Mouse (Mus musculus) MEL (cell line): ENCODE results near the gene Cfap54. TPM values are rescaled to one million over a fixed set of nuclear protein-coding genes. Genes with fewer than 3 reads are reported as not detected.

Experiments
- DNase-seq: peaks from one replicate; pipeline ENCODE4 v3.0.0; 2011; ENCODE audit warnings: low read depth, low spot score
- H3K27ac ChIP-seq: 2 replicates; pipeline ENCODE4 v1.5.1; 2012; ENCODE audit warnings: low read depth, mild to moderate bottlenecking, control low read depth, low read length, moderate library complexity; ENCODE audit not compliant: control insufficient read depth
- H3K27me3 ChIP-seq, 2 experiments: fragments of 150-350 bp in 1 of 2; sonication (generic) in 1 of 2; 2 replicates each; pipeline ENCODE4 v1.6.1; 2012; ENCODE audit warnings: low read length in 2 of 2, mild to moderate bottlenecking in 2 of 2, improper control_type of control experiment in 1 of 2, moderate library complexity in 1 of 2; ENCODE audit not compliant: insufficient read depth in 2 of 2, control insufficient read depth in 1 of 2
- H3K36me3 ChIP-seq, 2 experiments: 2 replicates each; pipeline ENCODE4 v1.6.1; 2012 to 2014; ENCODE audit warnings: low read length in 2 of 2, improper control_type of control experiment in 1 of 2, inconsistent platforms in 1 of 2, mild to moderate bottlenecking in 1 of 2; ENCODE audit not compliant: insufficient read depth in 2 of 2, control insufficient read depth in 1 of 2
- H3K4me1 ChIP-seq, 2 experiments: fragments of 150-350 bp in 1 of 2; sonication (generic) in 1 of 2; 2 replicates each; pipeline ENCODE4 v1.6.1; 2012; ENCODE audit warnings: low read length in 2 of 2, improper control_type of control experiment in 1 of 2, mild to moderate bottlenecking in 1 of 2; ENCODE audit not compliant: insufficient read depth in 2 of 2, control insufficient read depth in 1 of 2
- H3K4me3 ChIP-seq, 2 experiments: fragments of 150-350 bp in 1 of 2; sonication (generic) in 1 of 2; 2 replicates each; pipeline ENCODE4 v1.5.1; 2012; ENCODE audit warnings: low read depth in 2 of 2, low read length in 2 of 2, mild to moderate bottlenecking in 2 of 2, moderate library complexity in 2 of 2, control low read depth in 1 of 2, improper control_type of control experiment in 1 of 2; ENCODE audit not compliant: control insufficient read depth in 1 of 2, insufficient read depth in 1 of 2
- H3K79me2 ChIP-seq: 2 replicates; pipeline ENCODE4 v1.6.1; 2012; ENCODE audit warnings: mild to moderate bottlenecking, low read length, moderate library complexity; ENCODE audit not compliant: control insufficient read depth, poor library complexity, insufficient read depth
- H3K9ac ChIP-seq: 2 replicates; pipeline ENCODE4 v1.6.1; 2012; ENCODE audit warnings: low read depth, mild to moderate bottlenecking, control low read depth, low read length, moderate library complexity; ENCODE audit not compliant: control insufficient read depth, poor library complexity, severe bottlenecking
- H3K9me3 ChIP-seq: fragments of 150-350 bp; sonication (generic); replicated peaks from 2 replicates; pipeline ENCODE4 v1.6.1; 2012; ENCODE audit warnings: mild to moderate bottlenecking, low read length, improper control_type of control experiment, moderate library complexity; ENCODE audit not compliant: insufficient read depth
- BHLHE40 ChIP-seq: IDR thresholded peaks from 2 replicates; pipeline ENCODE4 v1.6.1; 2012; ENCODE audit warnings: low read depth, mild to moderate bottlenecking, inconsistent platforms, low read length, improper control_type of control experiment, borderline replicate concordance
- CHD1 ChIP-seq: IDR thresholded peaks from 2 replicates; pipeline ENCODE4 v1.6.1; 2012; ENCODE audit warnings: low read depth, mild to moderate bottlenecking, inconsistent platforms, low read length, improper control_type of control experiment
- CHD2 ChIP-seq: IDR thresholded peaks from 2 replicates; pipeline ENCODE4 v1.6.1; 2011; ENCODE audit warnings: low read length, improper control_type of control experiment
- CTCF ChIP-seq, 3 experiments: IDR thresholded peaks in 2 of 3; conservative IDR thresholded peaks in 1 of 3; 2 replicates each; pipeline ENCODE4 v1.5.1; 2011 to 2012; ENCODE audit warnings: low read length in 3 of 3, low read depth in 2 of 3, mild to moderate bottlenecking in 2 of 3, improper control_type of control experiment in 1 of 3, inconsistent platforms in 1 of 3, mixed read lengths in 1 of 3, moderate library complexity in 1 of 3; ENCODE audit not compliant: control insufficient read depth in 1 of 3, insufficient read depth in 1 of 3, poor library complexity in 1 of 3, severe bottlenecking in 1 of 3
- E2F4 ChIP-seq: IDR thresholded peaks from 2 replicates; pipeline ENCODE4 v1.6.1; 2011; ENCODE audit warnings: low read depth, low read length, improper control_type of control experiment, borderline replicate concordance
- ETS1 ChIP-seq: IDR thresholded peaks from 2 replicates; pipeline ENCODE4 v1.6.1; 2012; ENCODE audit warnings: low read depth, mild to moderate bottlenecking, inconsistent platforms, low read length, improper control_type of control experiment, moderate library complexity
- GABPA ChIP-seq: IDR thresholded peaks from 2 replicates; pipeline ENCODE4 v1.6.1; 2012; ENCODE audit warnings: low read depth, mild to moderate bottlenecking, inconsistent platforms, low read length, improper control_type of control experiment, moderate library complexity
- HCFC1 ChIP-seq: IDR thresholded peaks from 2 replicates; pipeline ENCODE4 v1.6.1; 2012; ENCODE audit warnings: low read depth, mild to moderate bottlenecking, inconsistent platforms, low read length, improper control_type of control experiment, moderate library complexity
- KAT2A ChIP-seq: conservative IDR thresholded peaks from 2 replicates; pipeline ENCODE4 v1.6.1; 2012; ENCODE audit warnings: low read depth, low read length, improper control_type of control experiment, inconsistent platforms
- MXI1 ChIP-seq: IDR thresholded peaks from 2 replicates; pipeline ENCODE4 v1.6.1; 2011; ENCODE audit warnings: mild to moderate bottlenecking, low read depth, low read length, improper control_type of control experiment
- MYB ChIP-seq: IDR thresholded peaks from 2 replicates; pipeline ENCODE4 v1.6.1; 2011; ENCODE audit warnings: mild to moderate bottlenecking, low read depth, low read length, improper control_type of control experiment
- MYC ChIP-seq: IDR thresholded peaks from 2 replicates; pipeline ENCODE4 v1.6.1; 2011; ENCODE audit warnings: low read depth, mild to moderate bottlenecking, low read length, improper control_type of control experiment, moderate library complexity
- NELFE ChIP-seq: IDR thresholded peaks from 2 replicates; pipeline ENCODE4 v1.6.1; 2011; ENCODE audit warnings: low read depth, low read length, improper control_type of control experiment
- NRF1 ChIP-seq: IDR thresholded peaks from 2 replicates; pipeline ENCODE4 v1.6.1; 2014; ENCODE audit warnings: low read depth, mild to moderate bottlenecking, inconsistent platforms, low read length, improper control_type of control experiment, moderate library complexity; ENCODE audit not compliant: poor library complexity, insufficient read depth, severe bottlenecking
- POLR2A ChIP-seq, 2 experiments: IDR thresholded peaks; 2 replicates each; pipeline ENCODE4 v1.6.1; 2011 to 2012; ENCODE audit warnings: low read length in 2 of 2, mild to moderate bottlenecking in 2 of 2, control low read depth in 1 of 2, improper control_type of control experiment in 1 of 2, low read depth in 1 of 2, moderate library complexity in 1 of 2; ENCODE audit not compliant: control insufficient read depth in 1 of 2, insufficient read depth in 1 of 2, poor library complexity in 1 of 2
- POLR2AphosphoS2 ChIP-seq: IDR thresholded peaks from 2 replicates; pipeline ENCODE4 v1.6.1; 2011; ENCODE audit warnings: low read length, improper control_type of control experiment
- POLR2AphosphoS5 ChIP-seq: IDR thresholded peaks from 2 replicates; pipeline ENCODE4 v1.6.1; 2012; ENCODE audit warnings: low read depth, borderline replicate concordance, mild to moderate bottlenecking, inconsistent platforms, low read length, moderate library complexity, mixed read lengths
- RAD21 ChIP-seq: IDR thresholded peaks from 2 replicates; pipeline ENCODE4 v1.6.1; 2011; ENCODE audit warnings: mild to moderate bottlenecking, low read depth, low read length, improper control_type of control experiment
- RCOR1 ChIP-seq: IDR thresholded peaks from 2 replicates; pipeline ENCODE4 v1.6.1; 2012; ENCODE audit warnings: low read depth, mild to moderate bottlenecking, inconsistent platforms, low read length, improper control_type of control experiment
- SMC3 ChIP-seq: IDR thresholded peaks from 2 replicates; pipeline ENCODE4 v1.6.1; 2011; ENCODE audit warnings: low read depth, low read length, improper control_type of control experiment
- TAL1 ChIP-seq: IDR thresholded peaks from 2 replicates; pipeline ENCODE4 v1.6.1; 2012; ENCODE audit warnings: mild to moderate bottlenecking, inconsistent platforms, low read length, moderate library complexity, mixed read lengths
- TBP ChIP-seq: IDR thresholded peaks from 2 replicates; pipeline ENCODE4 v1.8.0; 2011; ENCODE audit warnings: low read depth, low read length, improper control_type of control experiment
- TCF12 ChIP-seq: IDR thresholded peaks from 2 replicates; pipeline ENCODE4 v1.6.1; 2014; ENCODE audit warnings: low read depth, mild to moderate bottlenecking, inconsistent platforms, low read length, improper control_type of control experiment, moderate library complexity
- ZC3H11A ChIP-seq: IDR thresholded peaks from 2 replicates; pipeline ENCODE4 v1.6.1; 2012; ENCODE audit warnings: low read depth, mild to moderate bottlenecking, inconsistent platforms, low read length, improper control_type of control experiment
- ZKSCAN1 ChIP-seq: IDR thresholded peaks from 2 replicates; pipeline ENCODE4 v1.6.1; 2012; ENCODE audit warnings: low read depth, mild to moderate bottlenecking, inconsistent platforms, low read length, improper control_type of control experiment, moderate library complexity
- ZNF384 ChIP-seq: IDR thresholded peaks from 2 replicates; pipeline ENCODE4 v1.6.1; 2012; ENCODE audit warnings: low read depth, mild to moderate bottlenecking, inconsistent platforms, low read length, improper control_type of control experiment
- polyA plus RNA-seq, 2 experiments: library from polyadenylated mRNA; stranded (reverse) in 1 of 2; unstranded in 1 of 2; fragments of >175 nt in 1 of 2; fragments of >200 nt in 1 of 2; gene quantifications; 2 replicates each; pipeline versions ENCODE4 v1.2.1 to v1.2.4; 2012; ENCODE audit warnings: low replicate concordance in 2 of 2, low read depth in 1 of 2; ENCODE audit not compliant: insufficient read length in 2 of 2, insufficient read depth in 1 of 2, missing spikeins in 1 of 2
- total RNA-seq: library from RNA; depleted of rRNA; stranded (reverse); fragments of 300-350 nt; gene quantifications from 2 replicates; pipeline ENCODE4 v1.2.3, GENCODE M21; 2012

The Cfap54 gene
- total and polyA plus RNA-seq, 3 experiments, result 2.0 to 2.7 TPM; not detected in 1

DNA sequence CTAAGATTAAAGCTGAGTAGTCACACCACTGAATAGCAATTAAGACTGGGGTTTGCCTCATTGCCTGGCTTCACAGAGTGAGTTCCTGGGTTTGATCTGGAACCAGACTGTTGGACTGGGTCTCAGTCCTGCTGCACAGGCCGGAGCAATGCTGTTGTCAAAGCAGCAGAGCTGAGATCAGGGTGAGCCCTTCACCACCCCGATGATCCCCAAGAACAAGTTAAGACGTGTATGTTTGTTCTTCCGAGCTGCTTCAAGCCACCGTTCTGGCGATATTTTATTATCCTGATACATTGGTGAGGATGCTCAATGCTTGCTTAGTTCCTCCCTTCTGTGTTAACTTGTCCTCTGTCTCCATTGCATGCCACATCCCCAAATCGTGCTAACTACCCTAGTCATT, 86.2 kb downstream of the Cfap54 start:
- H3K4me1 ChIP-seq, result no peaks in the 10 kb centered on the region; a peak in 1 of 4 replicates
- no peaks in the 10 kb centered on the region for H3K9me3 ChIP-seq
- H3K36me3 ChIP-seq, result peaks cover 0 to 4% of the 10 kb centered on the region in 2 experiments; a peak in 2 of 4 replicates
- TF ChIP-seq MYC (no peak), NRF1 (no peak), ZC3H11A (no peak), TCF12 (no peak), SMC3 (no peak), ETS1 (no peak), CHD2 (no peak), MYB (no peak), TBP (no peak), TAL1 (no peak), BHLHE40 (no peak), CTCF (IDR thresholded peaks at IDR 0.05 in 2 of 3, conservative IDR thresholded peaks at IDR 0.05 in 1 of 3; ENCODE audit: control insufficient read depth in 1 of 3, insufficient read depth in 1 of 3, low read depth in 2 of 3, low read length in 3 of 3, poor library complexity in 1 of 3, severe bottlenecking in 1 of 3) (no peak), ZNF384 (no peak), GABPA (no peak), MXI1 (no peak), KAT2A (no peak), CHD1 (no peak), NELFE (no peak), POLR2AphosphoS5 (no peak), POLR2AphosphoS2 (no peak)
- no peak for DNase-seq
- H3K27me3 ChIP-seq, result no peaks in the 10 kb centered on the region
- no peak overlapping the region for H3K4me3 ChIP-seq
- no peaks in the 10 kb centered on the region for H3K79me2 ChIP-seq
- H3K9ac ChIP-seq, result no peak overlapping the region
- no peak overlapping the region for H3K27ac ChIP-seq

DNA sequence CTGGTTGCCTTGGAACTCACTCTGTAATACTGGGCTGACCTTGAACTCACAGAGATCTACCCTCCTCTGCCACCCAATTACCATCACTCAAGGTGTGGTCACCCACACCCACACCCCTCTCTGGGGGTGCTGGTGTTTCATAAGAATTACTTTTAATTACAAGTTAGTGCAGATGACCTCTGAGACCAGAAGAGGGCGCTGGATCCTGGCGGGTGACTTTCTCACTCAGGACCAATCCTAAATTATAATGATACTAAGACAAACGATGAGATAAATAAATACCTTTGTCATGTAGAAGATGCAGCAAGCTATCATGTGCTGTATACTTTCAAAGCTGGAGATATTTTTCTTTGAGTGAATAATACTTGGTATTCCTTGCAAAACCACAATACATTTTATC, 87.1 kb downstream of the Cfap54 start:
- Histone ChIP-seq H3K79me2 (no peaks in the 10 kb centered on the region), H3K4me1 (no peaks in the 10 kb centered on the region; a peak in 1 of 4 replicates), H3K9ac (no peak overlapping the region), H3K9me3 (no peaks in the 10 kb centered on the region), H3K27ac (no peak overlapping the region), H3K27me3 (no peaks in the 10 kb centered on the region), H3K4me3 (no peak overlapping the region), H3K36me3 (peaks cover 0 to 4% of the 10 kb centered on the region in 2 experiments; a peak in 2 of 4 replicates)
- peak; percentile 37 to 52 (median 39); a peak in 5 of 6 replicates for TF ChIP-seq CTCF (IDR thresholded peaks at IDR 0.05 in 2 of 3, conservative IDR thresholded peaks at IDR 0.05 in 1 of 3; ENCODE audit: control insufficient read depth in 1 of 3, insufficient read depth in 1 of 3, low read depth in 2 of 3, low read length in 3 of 3, poor library complexity in 1 of 3, severe bottlenecking in 1 of 3)
- no peak for TF ChIP-seq CHD1
- TF ChIP-seq SMC3, result 0 out of 2 replicates have a peak, but pooled peaks have one; percentile 11
- no peak for TF ChIP-seq RCOR1
- TF ChIP-seq KAT2A, result no peak
- TF ChIP-seq CHD2, result no peak
- TF ChIP-seq POLR2AphosphoS5, result no peak
- TF ChIP-seq POLR2AphosphoS2, result no peak
- TF ChIP-seq ZC3H11A, result no peak
- TF ChIP-seq TCF12, result no peak
- no peak for TF ChIP-seq MYB
- TF ChIP-seq HCFC1, result no peak
- no peak for TF ChIP-seq ZKSCAN1
- no peak for TF ChIP-seq E2F4
- TF ChIP-seq TBP, result no peak
- TF ChIP-seq POLR2A (IDR thresholded peaks at IDR 0.05; ENCODE audit: control insufficient read depth in 1 of 2, insufficient read depth in 1 of 2, low read depth in 1 of 2, low read length in 2 of 2, poor library complexity in 1 of 2), result no peak
- TF ChIP-seq ZNF384, result no peak
- peak; percentile 8 for TF ChIP-seq RAD21
- TF ChIP-seq NRF1, result no peak
- DNase-seq, result peak; percentile 40
